9 mouse cellular contexts compared by ENCODE assay signal in the genomic region with DNA sequence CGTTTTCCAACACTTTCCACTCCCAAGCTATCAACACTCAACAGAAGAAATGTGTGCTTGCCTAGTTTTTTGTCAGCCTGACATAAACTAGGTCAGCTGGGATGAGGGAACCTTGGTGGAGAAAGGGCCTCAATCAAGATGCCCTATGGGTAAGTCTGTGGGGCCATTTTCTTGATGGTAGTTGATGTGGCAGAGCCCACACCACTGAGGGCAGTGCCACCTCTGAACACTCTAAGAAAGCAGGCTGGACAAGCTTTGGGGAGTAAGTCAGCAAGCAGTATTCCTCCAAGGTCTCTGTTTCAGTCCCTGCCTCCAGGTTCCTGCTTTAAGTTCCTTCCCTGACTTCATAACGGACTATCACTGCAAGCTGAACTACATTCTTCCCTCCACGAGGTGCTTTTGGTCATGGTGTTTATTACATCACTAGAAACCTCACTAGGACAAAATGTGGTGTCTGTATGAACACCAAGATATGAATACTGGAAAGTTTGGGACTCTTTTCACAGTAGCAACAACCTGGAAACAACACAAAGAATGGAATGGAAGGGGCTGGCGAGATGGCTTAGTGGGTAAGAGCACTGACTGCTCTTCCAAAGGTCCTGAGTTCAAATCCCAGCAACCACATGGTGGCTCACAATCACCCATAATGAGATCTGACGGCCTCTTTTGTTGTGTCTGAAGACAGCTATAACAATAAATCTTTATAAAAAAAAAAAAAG. TPM values are rescaled to one million over a fixed set of nuclear protein-coding genes. Genes with fewer than 3 reads are reported as not detected.
DNase-seq lines count a peak whose midpoint lies in the region; ATAC-seq and TF ChIP-seq lines count a peak whose summit lies in the region.
"Had no signal": no experiment of that assay in that cellular context is flagged by ENCODE, and none has a peak within 500 bp of the region (broad histone marks: within the 10 kb centered on the region; RNA-seq: fewer than 3 reads in every experiment).

No protein-coding gene starts in this region.

- no peak for TF ChIP-seq POLR2A in embryonic fibroblast, embryonic 13.5 days (IDR thresholded peaks at IDR 0.05; ENCODE audit: low read depth, low read length)

- DNase-seq in left cerebral cortex, adult 2 months (ENCODE audit: extremely low spot score in 1 of 2, low spot score in 2 of 2) = no peak
- no peak for DNase-seq in left cerebral cortex, postnatal 14 days (ENCODE audit: low spot score in 2 of 2)
- DNase-seq in limb, embryonic 10.5 days (ENCODE audit: low spot score) = no peak
- DNase-seq in cerebellum, postnatal 14 days = no peak
- no peak for DNase-seq in adrenal gland, adult 2 months

- intact Hi-C loops in left cerebral cortex, adult 2 months (cut with DNase I) = loop anchor here (2.0 kb wide), 1 partner anchor 15 kb away; no protein-coding TSS in a partner anchor
- intact Hi-C loops in left cerebral cortex, postnatal 14 days (cut with DNase I) = loop anchor here (2.0 kb wide), 1 partner anchor 35 kb away; no protein-coding TSS in a partner anchor

- H3K4me1 ChIP-seq in embryonic fibroblast, embryonic 13.5 days (ENCODE audit: control insufficient read depth, insufficient read depth, low read length) = peaks cover 4% of the 10 kb centered on the region; the same call in 1 of the 2 replicates
- H3K4me1 ChIP-seq in limb, embryonic 10.5 days = peaks cover 64% of the 10 kb centered on the region
- peaks cover 14% of the 10 kb centered on the region for H3K4me1 ChIP-seq in neural tube, embryonic 14.5 days (ENCODE audit: control insufficient read depth, insufficient read depth, low read length)

- TF ChIP-seq CTCF in left cerebral cortex, adult 2 months (IDR thresholded peaks at IDR 0.05) = no peak
- TF ChIP-seq CTCF in embryonic fibroblast, embryonic 13.5 days (IDR thresholded peaks at IDR 0.05; ENCODE audit: borderline replicate concordance, insufficient read depth, low read length) = no peak

- no peak overlapping the region for H3K27ac ChIP-seq in left cerebral cortex, adult 2 months
- no peak overlapping the region for H3K27ac ChIP-seq in embryonic fibroblast, embryonic 13.5 days (ENCODE audit: insufficient read depth, low read length)
- H3K27ac ChIP-seq in limb, embryonic 10.5 days = peak overlapping the region; percentile 98
- no peak overlapping the region for H3K27ac ChIP-seq in neural tube, embryonic 14.5 days (ENCODE audit: low read depth, low read length)

- ATAC-seq in neural tube, embryonic 14.5 days (ENCODE audit: low read depth) = no peak
- no peak for ATAC-seq in monocyte, adult 5-6 weeks (replicated peaks; ENCODE audit: insufficient number of reproducible peaks, low FRiP score, low TSS enrichment, poor library complexity, severe bottlenecking)

- peak overlapping the region; percentile 75; the same call in 1 of the 2 replicates for H3K4me2 ChIP-seq in neural tube, embryonic 14.5 days (ENCODE audit: low read depth, low read length)

- no peak overlapping the region for H3K9ac ChIP-seq in neural tube, embryonic 14.5 days (replicated peaks; ENCODE audit: low read depth, low read length)

- H3K4me3 ChIP-seq in left cerebral cortex, adult 2 months = peak overlapping the region; percentile 92
- peak overlapping the region; percentile 35; the same call in 1 of the 2 replicates for H3K4me3 ChIP-seq in embryonic fibroblast, embryonic 13.5 days (ENCODE audit: insufficient read depth, low read length)
- H3K4me3 ChIP-seq in limb, embryonic 10.5 days = peak overlapping the region; percentile 82
- peak overlapping the region; percentile 75 for H3K4me3 ChIP-seq in neural tube, embryonic 14.5 days (ENCODE audit: low read depth, low read length)

- H3K36me3 ChIP-seq in limb, embryonic 10.5 days = peaks cover 28% of the 10 kb centered on the region
- H3K36me3 ChIP-seq in neural tube, embryonic 14.5 days (ENCODE audit: control insufficient read depth, insufficient read depth, low read length) = 0 out of 2 replicates have a peak, but pooled peaks cover 8% of the 10 kb centered on the region

- WGBS in limb, embryonic 10.5 days = 82% methylated on average over 5 of the region's 5 CpGs
- WGBS in neural tube, embryonic 14.5 days = 68% methylated on average over 5 of the region's 5 CpGs

- H3K27me3 ChIP-seq in limb, embryonic 10.5 days (ENCODE audit: low read depth, poor library complexity, severe bottlenecking) = no peaks in the 10 kb centered on the region
- no peaks in the 10 kb centered on the region for H3K27me3 ChIP-seq in neural tube, embryonic 14.5 days (ENCODE audit: control insufficient read depth, insufficient read depth, low read length)

- no peaks in the 10 kb centered on the region for H3K9me3 ChIP-seq in limb, embryonic 10.5 days (replicated peaks)
- H3K9me3 ChIP-seq in neural tube, embryonic 14.5 days (ENCODE audit: control insufficient read depth, low read length) = no peaks in the 10 kb centered on the region

RNA-seq across cellular contexts. Expression of a gene that starts 0.7 kb away (rescaled TPM):
- total RNA-seq in left cerebral cortex, adult 2 months (2021) = 10 to 100 TPM; 32.7 to 39.9 TPM
- total RNA-seq in left cerebral cortex, postnatal 14 days (2021) = 10 to 100 TPM; 37.8 to 45.7 TPM
- 53.2 and 57.0 TPM in 2 replicates for polyA plus RNA-seq in embryonic fibroblast, embryonic 13.5 days (2011; ENCODE audit: insufficient read length, low read depth, missing spikeins)
- 77.9 and 79.5 TPM in 2 replicates for polyA plus RNA-seq in limb, embryonic 10.5 days (2016; fragmentation: Nextera tagmentation; extraction: Ambion mirVana)
- 36.0 and 45.7 TPM in 2 replicates for polyA plus RNA-seq in neural tube, embryonic 14.5 days (2014; fragmentation: Nextera tagmentation; extraction: Ambion mirVana)
- total RNA-seq in adrenal gland, adult 2 months (2021) = 10 to 100 TPM; 70.9 to 86.0 TPM
- polyA plus RNA-seq in adrenal gland, adult 2 months (2012; rRNA removed) = 70.5 and 78.0 TPM in 2 replicates
- total RNA-seq in monocyte, adult 5-6 weeks (2017) = 22.5 to 27.9 TPM (median 23.5 TPM) in 3 replicates

RNA-seq across cellular contexts. Expression of a gene that starts 3.1 kb away (rescaled TPM):
- 1 to 10 TPM; 2.8 to 3.8 TPM for total RNA-seq in left cerebral cortex, adult 2 months (2021)
- 1 to 10 TPM; 2.3 to 2.7 TPM for total RNA-seq in left cerebral cortex, postnatal 14 days (2021)
- 14.9 and 27.8 TPM in 2 replicates for polyA plus RNA-seq in embryonic fibroblast, embryonic 13.5 days (2011; ENCODE audit: insufficient read length, low read depth, missing spikeins)
- polyA plus RNA-seq in limb, embryonic 10.5 days (2016; fragmentation: Nextera tagmentation; extraction: Ambion mirVana) = 11.1 and 14.2 TPM in 2 replicates
- polyA plus RNA-seq in neural tube, embryonic 14.5 days (2014; fragmentation: Nextera tagmentation; extraction: Ambion mirVana) = 2.7 and 3.6 TPM in 2 replicates
- 1 to 10 TPM; 3.3 to 3.7 TPM for total RNA-seq in adrenal gland, adult 2 months (2021)
- 18.9 and 22.1 TPM in 2 replicates for polyA plus RNA-seq in adrenal gland, adult 2 months (2012; rRNA removed)
- not detected in 3 replicates for total RNA-seq in monocyte, adult 5-6 weeks (2017)

RNA-seq across cellular contexts. Expression of a gene that starts 22.5 kb away (rescaled TPM):
- total RNA-seq in left cerebral cortex, adult 2 months (2021) = not detected
- not detected for total RNA-seq in left cerebral cortex, postnatal 14 days (2021)
- polyA plus RNA-seq in embryonic fibroblast, embryonic 13.5 days (2011; ENCODE audit: insufficient read length, low read depth, missing spikeins) = not detected in 2 replicates
- polyA plus RNA-seq in limb, embryonic 10.5 days (2016; fragmentation: Nextera tagmentation; extraction: Ambion mirVana) = 0.28 and 0.73 TPM in 2 replicates
- polyA plus RNA-seq in neural tube, embryonic 14.5 days (2014; fragmentation: Nextera tagmentation; extraction: Ambion mirVana) = 0.27 TPM in 1 of 2 replicates, not detected in the other
- not detected for total RNA-seq in adrenal gland, adult 2 months (2021)
- not detected in 2 replicates for polyA plus RNA-seq in adrenal gland, adult 2 months (2012; rRNA removed)
- total RNA-seq in monocyte, adult 5-6 weeks (2017) = 0.64 to 0.76 TPM in 2 of 3 replicates, not detected in the other
- total RNA-seq: megakaryocyte-erythroid progenitor cell, adult 5-6 weeks had no signal

RNA-seq across cellular contexts. Expression of a gene that starts 34.9 kb away (rescaled TPM):
- 10 to 100 TPM; 72.4 to 81.5 TPM for total RNA-seq in left cerebral cortex, adult 2 months (2021)
- 10 to 100 TPM; 89.1 to 89.8 TPM for total RNA-seq in left cerebral cortex, postnatal 14 days (2021)
- 16.0 and 17.8 TPM in 2 replicates for polyA plus RNA-seq in embryonic fibroblast, embryonic 13.5 days (2011; ENCODE audit: insufficient read length, low read depth, missing spikeins)
- polyA plus RNA-seq in limb, embryonic 10.5 days (2016; fragmentation: Nextera tagmentation; extraction: Ambion mirVana) = 9.4 and 10.8 TPM in 2 replicates
- polyA plus RNA-seq in neural tube, embryonic 14.5 days (2014; fragmentation: Nextera tagmentation; extraction: Ambion mirVana) = 6.5 and 9.1 TPM in 2 replicates
- 10 to 100 TPM in 1 of 2 experiments, 1 to 10 TPM in 1; 9.5 to 11.6 TPM for total RNA-seq in adrenal gland, adult 2 months (2021)
- polyA plus RNA-seq in adrenal gland, adult 2 months (2012; rRNA removed) = 34.5 and 42.6 TPM in 2 replicates
- 2.1 to 8.5 TPM (median 3.1 TPM) in 3 replicates for total RNA-seq in monocyte, adult 5-6 weeks (2017)

Comparison
In these comparisons a context has a peak if more than half of its experiments do, and no peak if none do; other contexts are left out.
1. H3K4me3 ChIP-seq: peak in every context shown above with its lines; median percentile 92 in left cerebral cortex, adult 2 months; 82 in limb, embryonic 10.5 days; 75 in neural tube, embryonic 14.5 days; 35 in embryonic fibroblast, embryonic 13.5 days.